Mouse (Mus musculus): ENCODE results near the gene Klf14. TPM values are rescaled to one million over a fixed set of nuclear protein-coding genes. Genes with fewer than 3 reads are reported as not detected.

Gene Klf14
- 0.33 TPM for polyA plus RNA-seq (2015; fragmentation: Illumina TruSeq; extraction: RNeasy Lipid Tissue Mini Kit (QIAGEN cat#74804); ENCODE audit: low read depth, low replicate concordance)

GRCm38 (mm10) chr6:30958736-30959540 lies at the start of gene Klf14:
Gene Klf14, minus strand, starts transcription at chr6:30959078.

GRCm38 (mm10) chr6:30915473-30915872 lies 43.4 kb downstream of the Klf14 start, which contains the start of gene Tsga13:
Gene Tsga13, minus strand, starts transcription at chr6:30915573.

Other genes starting within 250 kb of the Klf14 start
- gene Mest, start 235.5 kb downstream of the Klf14 start, polyA plus RNA-seq (2015; fragmentation: Illumina TruSeq; extraction: RNeasy Lipid Tissue Mini Kit (QIAGEN cat#74804); ENCODE audit: low read depth, low replicate concordance): 26.7 TPM
- gene Copg2, start 62.3 kb downstream of the Klf14 start, polyA plus RNA-seq (2015; fragmentation: Illumina TruSeq; extraction: RNeasy Lipid Tissue Mini Kit (QIAGEN cat#74804); ENCODE audit: low read depth, low replicate concordance): 71.3 TPM
- gene Tsga13, start 43.5 kb downstream of the Klf14 start, polyA plus RNA-seq (2015; fragmentation: Illumina TruSeq; extraction: RNeasy Lipid Tissue Mini Kit (QIAGEN cat#74804); ENCODE audit: low read depth, low replicate concordance): not detected